Mouse (Mus musculus) forebrain, embryonic 12.5 days (tissue): ENCODE measurements around the gene Ttyh1. TPM values are rescaled to one million over a fixed set of nuclear protein-coding genes. Genes with fewer than 3 reads are reported as not detected.

ENCODE experiments used
- ATAC-seq: fragments of 200-750 bp; cut with Nextera tagmentation; 2 replicates; pipeline ENCODE4 v1.8.0; 2017; ENCODE audit warnings: moderate TSS enrichment; ENCODE audit not compliant: low FRiP score
- H3K27ac ChIP-seq: fragments of 300-500 bp; sonication (generic); 2 replicates; pipeline ENCODE4 v1.5.1; 2016; ENCODE audit warnings: mild to moderate bottlenecking
- H3K27me3 ChIP-seq: fragments of 300-500 bp; sonication (generic); 2 replicates; pipeline ENCODE4 v1.6.1; 2016; ENCODE audit warnings: mild to moderate bottlenecking
- H3K36me3 ChIP-seq: fragments of 300-500 bp; sonication (generic); replicated peaks from 2 replicates; pipeline ENCODE4 v1.6.1; 2016; ENCODE audit warnings: mild to moderate bottlenecking
- H3K4me1 ChIP-seq: fragments of 300-500 bp; sonication (generic); 2 replicates; pipeline ENCODE4 v1.6.1; 2016
- H3K4me2 ChIP-seq: fragments of 300-500 bp; sonication (generic); 2 replicates; pipeline ENCODE4 v1.6.1; 2016; ENCODE audit warnings: mild to moderate bottlenecking, moderate library complexity
- H3K4me3 ChIP-seq: fragments of 300-500 bp; sonication (generic); replicated peaks from 2 replicates; pipeline ENCODE4 v1.5.1; 2016; ENCODE audit warnings: mild to moderate bottlenecking
- H3K9ac ChIP-seq: fragments of 300-500 bp; sonication (generic); 2 replicates; pipeline ENCODE4 v1.6.1; 2016; ENCODE audit warnings: mild to moderate bottlenecking
- H3K9me3 ChIP-seq: fragments of 300-500 bp; sonication (generic); 2 replicates; pipeline ENCODE4 v1.6.1; 2016
- WGBS: fragments of 180-500 bp; shearing (Covaris S2); methylation state at CpG from one replicate; pipeline ENCODE4 v1.1.7; 2016; 5-methylcytosine and 5-hydroxymethylcytosine counted together
- polyA plus RNA-seq: library from polyadenylated mRNA; unstranded; fragments of >200 nt; fragmentation: Nextera tagmentation; extraction: Ambion mirVana; gene quantifications from 2 replicates; pipeline ENCODE4 v1.2.1, GENCODE M21; 2016

Gene Ttyh1
- polyA plus RNA-seq, 1 experiment from 2014 or later, result 131 TPM

GRCm38 (mm10) chr7:4098301-4098700 lies 20.9 kb upstream of the Ttyh1 start:
- WGBS, result 88% methylated on average over 2 of the region's 2 CpGs
- Histone ChIP-seq H3K4me3 (no peak overlapping the region), H3K27me3 (no peaks in the 10 kb centered on the region), H3K4me1 (no peaks in the 10 kb centered on the region), H3K27ac (no peak overlapping the region), H3K9me3 (no peaks in the 10 kb centered on the region), H3K9ac (no peak overlapping the region), H3K4me2 (no peak overlapping the region), H3K36me3 (no peaks in the 10 kb centered on the region)
- no peak for ATAC-seq

- no peak overlapping the region for H3K4me3 ChIP-seq
- no peaks in the 10 kb centered on the region for H3K36me3 ChIP-seq
- no peaks in the 10 kb centered on the region for H3K4me1 ChIP-seq
- no peak overlapping the region for H3K9ac ChIP-seq
- WGBS, result 83% methylated on average over 2 of the region's 2 CpGs
- no peaks in the 10 kb centered on the region for H3K27me3 ChIP-seq
- H3K9me3 ChIP-seq, result no peaks in the 10 kb centered on the region
- H3K27ac ChIP-seq, result no peak overlapping the region
- no peak for ATAC-seq
- H3K4me2 ChIP-seq, result no peak overlapping the region
Measured at GRCm38 (mm10) chr7:4098832-4099231, 20.4 kb upstream of the Ttyh1 start.

- no peak overlapping the region for H3K9ac ChIP-seq
Measured at GRCm38 (mm10) chr7:4101144-4101543, 18.1 kb upstream of the Ttyh1 start.

DNA sequence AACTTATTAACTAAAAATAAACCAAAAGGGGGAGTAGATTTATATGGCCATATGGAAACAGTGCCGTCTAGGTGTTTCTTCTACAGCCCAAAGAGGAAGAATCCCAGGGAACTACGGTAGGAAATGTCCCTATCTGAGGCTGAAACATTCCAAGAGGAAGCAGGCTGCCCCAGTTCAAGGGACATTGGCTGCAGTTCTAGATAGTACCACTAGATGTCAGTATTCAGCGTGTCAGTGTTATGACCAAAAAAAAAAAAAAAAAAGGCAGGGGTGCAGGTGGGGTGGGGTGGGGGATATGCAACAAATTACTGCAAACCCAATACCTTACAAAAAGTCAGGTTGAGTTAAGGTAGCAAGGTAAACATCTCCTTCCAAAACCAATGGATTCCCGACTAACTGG lies 15.8 kb upstream of the Ttyh1 start:
- Histone ChIP-seq H3K9ac (no peak overlapping the region), H3K4me3 (no peak overlapping the region), H3K4me1 (no peaks in the 10 kb centered on the region), H3K27ac (no peak overlapping the region), H3K9me3 (no peaks in the 10 kb centered on the region), H3K27me3 (no peaks in the 10 kb centered on the region), H3K4me2 (no peak overlapping the region), H3K36me3 (no peaks in the 10 kb centered on the region)
- 15% methylated on average over 4 of the region's 4 CpGs for whole genome bisulfite sequencing
- no peak for ATAC-seq

More at GRCm38 (mm10) chr7:4101144-4101543, 18.1 kb upstream of the Ttyh1 start:
- H3K27ac ChIP-seq, result no peak overlapping the region
- no peak overlapping the region for H3K4me3 ChIP-seq
- H3K27me3 ChIP-seq, result no peaks in the 10 kb centered on the region
- H3K4me1 ChIP-seq, result no peaks in the 10 kb centered on the region
- H3K36me3 ChIP-seq, result no peaks in the 10 kb centered on the region
- H3K4me2 ChIP-seq, result no peak overlapping the region
- 81% methylated on average over 5 of the region's 5 CpGs for WGBS
- no peak for ATAC-seq
- no peaks in the 10 kb centered on the region for H3K9me3 ChIP-seq

- no peak for ATAC-seq
- H3K27me3 ChIP-seq, result no peaks in the 10 kb centered on the region
- WGBS, result 54% methylated on average over 3 of the region's 3 CpGs
- H3K4me3 ChIP-seq, result no peak overlapping the region
- H3K4me2 ChIP-seq, result no peak overlapping the region
- H3K4me1 ChIP-seq, result peaks cover 2% of the 10 kb centered on the region; the same call in 1 of the 2 replicates
- H3K9ac ChIP-seq, result no peak overlapping the region
- no peaks in the 10 kb centered on the region for H3K36me3 ChIP-seq
- H3K27ac ChIP-seq, result 0 out of 2 replicates have a peak overlapping the region, but pooled peaks have one; percentile 13
- H3K9me3 ChIP-seq, result no peaks in the 10 kb centered on the region
Measured at GRCm38 (mm10) chr7:4111766-4112165, 7.4 kb upstream of the Ttyh1 start.

- Histone ChIP-seq H3K27ac (no peak overlapping the region), H3K9me3 (no peaks in the 10 kb centered on the region), H3K4me1 (peaks cover 33% of the 10 kb centered on the region), H3K27me3 (no peaks in the 10 kb centered on the region), H3K4me2 (no peak overlapping the region), H3K36me3 (no peaks in the 10 kb centered on the region), H3K4me3 (no peak overlapping the region), H3K9ac (no peak overlapping the region)
- ATAC-seq, result no peak
- WGBS, result 72% methylated on average over 8 of the region's 8 CpGs
Measured at GRCm38 (mm10) chr7:4117050-4117814, 2.0 kb upstream of the Ttyh1 start.

DNA sequence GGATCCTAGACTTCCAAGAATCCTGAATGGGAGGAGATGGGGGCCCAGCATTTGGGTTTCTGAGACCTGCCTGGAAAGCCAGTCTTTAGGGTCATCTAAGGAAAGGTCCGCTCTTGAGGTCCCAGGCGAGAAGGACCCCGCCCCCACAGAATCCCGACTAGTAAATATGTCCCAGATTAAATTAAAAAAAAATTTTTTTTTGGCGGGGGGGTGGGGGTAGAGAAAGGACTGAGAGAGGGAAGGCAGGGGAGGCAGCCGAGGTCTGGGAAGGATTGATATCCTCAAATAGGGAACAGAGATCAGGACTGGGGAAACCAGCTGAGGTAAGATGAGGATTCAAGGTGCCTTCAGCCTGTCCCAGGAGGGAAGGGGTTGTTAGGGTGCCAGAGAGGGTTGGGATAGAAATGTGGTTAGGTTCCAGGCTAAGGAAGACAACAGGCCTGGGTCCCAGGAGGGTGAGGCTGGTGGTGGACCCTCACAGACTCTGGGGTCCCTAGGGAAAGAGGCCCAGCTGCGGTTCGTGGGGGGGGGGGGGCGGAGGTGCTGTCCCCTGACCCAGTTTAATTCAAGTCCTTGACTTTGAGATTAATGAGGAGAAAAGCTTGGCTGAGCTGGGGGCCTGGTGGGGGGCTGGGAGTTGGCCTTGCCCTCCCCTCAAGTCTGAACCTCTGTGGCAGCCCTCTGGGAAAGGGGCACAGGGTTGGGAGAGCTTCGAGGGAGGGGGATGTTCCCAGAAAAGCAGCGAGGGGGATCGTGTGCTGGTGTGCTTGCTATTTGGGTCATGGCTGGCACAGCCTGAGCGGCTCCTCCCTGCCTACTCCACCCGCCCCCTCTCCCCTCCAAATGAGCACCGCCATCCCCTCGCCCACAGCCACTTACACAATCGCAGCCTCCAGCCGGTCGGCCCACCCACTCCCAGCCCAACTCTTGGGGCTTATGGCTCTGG lies 1.0 kb downstream of the Ttyh1 start:
- WGBS, result 6% methylated on average over 18 of the region's 19 CpGs
- peaks cover 60% of the 10 kb centered on the region for H3K4me1 ChIP-seq
- peak overlapping the region; percentile 69 for H3K4me3 ChIP-seq
- no peaks in the 10 kb centered on the region for H3K9me3 ChIP-seq
- peak overlapping the region; percentile 94 for H3K27ac ChIP-seq
- H3K27me3 ChIP-seq, result no peaks in the 10 kb centered on the region
- peak overlapping the region; percentile 91 for H3K9ac ChIP-seq
- ATAC-seq, result peak; percentile 9
- H3K36me3 ChIP-seq, result peaks cover under 1% of the 10 kb centered on the region; the same call in 1 of the 2 replicates
- H3K4me2 ChIP-seq, result peak overlapping the region; percentile 65

- 35% methylated on average over 11 of the region's 11 CpGs for WGBS
- Histone ChIP-seq H3K27me3 (no peaks in the 10 kb centered on the region), H3K36me3 (peaks cover 21% of the 10 kb centered on the region), H3K4me2 (peak overlapping the region; percentile 65), H3K9ac (peak overlapping the region; percentile 91), H3K4me3 (peak overlapping the region; percentile 69), H3K9me3 (no peaks in the 10 kb centered on the region), H3K27ac (peak overlapping the region; percentile 94), H3K4me1 (peaks cover 72% of the 10 kb centered on the region)
- ATAC-seq, result no peak
Measured at GRCm38 (mm10) chr7:4122076-4122768, 3.0 kb downstream of the Ttyh1 start.

DNA sequence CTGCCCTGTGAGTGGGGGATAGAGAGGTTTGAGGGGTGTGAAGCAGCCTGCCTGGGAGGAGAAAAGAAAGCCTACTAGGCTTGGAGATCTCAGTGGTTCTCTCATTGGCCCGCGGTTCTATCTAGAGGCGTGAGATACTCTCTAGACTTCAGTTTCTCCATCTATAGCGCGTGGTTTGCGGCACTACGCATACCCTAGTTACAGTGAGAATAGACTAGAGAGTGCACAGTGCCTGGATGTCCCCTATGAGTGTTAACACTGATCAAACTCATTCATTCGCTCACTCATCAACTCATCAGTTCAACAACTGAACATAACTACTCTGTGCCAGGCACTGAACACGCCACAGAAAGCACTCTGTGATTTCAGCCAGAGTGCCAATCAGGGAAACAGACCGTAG lies 3.6 kb downstream of the Ttyh1 start:
- no peak for ATAC-seq
- Histone ChIP-seq H3K9me3 (no peaks in the 10 kb centered on the region), H3K4me3 (peak overlapping the region; percentile 69), H3K27ac (peak overlapping the region; percentile 94), H3K36me3 (peaks cover 26% of the 10 kb centered on the region), H3K4me1 (peaks cover 72% of the 10 kb centered on the region), H3K4me2 (peak overlapping the region; percentile 65), H3K27me3 (no peaks in the 10 kb centered on the region), H3K9ac (peak overlapping the region; percentile 91; the same call in 1 of the 2 replicates)
- WGBS, result 76% methylated on average over 10 of the region's 10 CpGs

- peak overlapping the region; percentile 65 for H3K4me2 ChIP-seq
- H3K4me1 ChIP-seq, result peaks cover 70% of the 10 kb centered on the region
- no peaks in the 10 kb centered on the region for H3K9me3 ChIP-seq
- H3K27me3 ChIP-seq, result no peaks in the 10 kb centered on the region
- WGBS, result 10% methylated on average over 1 of the region's 1 CpGs
- peaks cover 36% of the 10 kb centered on the region for H3K36me3 ChIP-seq
- no peak overlapping the region for H3K9ac ChIP-seq
- peak overlapping the region; percentile 94 for H3K27ac ChIP-seq
- ATAC-seq, result peak; percentile 81
- H3K4me3 ChIP-seq, result peak overlapping the region; percentile 69
Measured at GRCm38 (mm10) chr7:4123732-4124131, 4.5 kb downstream of the Ttyh1 start.

GRCm38 (mm10) chr7:4124315-4124759 lies 5.1 kb downstream of the Ttyh1 start:
- peak overlapping the region; percentile 25 for H3K4me3 ChIP-seq
- 0 out of 2 replicates have a peak overlapping the region, but pooled peaks have one; percentile 44 for H3K9ac ChIP-seq
- no peaks in the 10 kb centered on the region for H3K27me3 ChIP-seq
- 0% methylated on average over 9 of the region's 10 CpGs for WGBS
- H3K4me2 ChIP-seq, result peak overlapping the region; percentile 65
- no peaks in the 10 kb centered on the region for H3K9me3 ChIP-seq
- H3K27ac ChIP-seq, result peak overlapping the region; percentile 94
- peaks cover 42% of the 10 kb centered on the region for H3K36me3 ChIP-seq
- peak; percentile 84 for ATAC-seq
- H3K4me1 ChIP-seq, result peaks cover 64% of the 10 kb centered on the region

DNA sequence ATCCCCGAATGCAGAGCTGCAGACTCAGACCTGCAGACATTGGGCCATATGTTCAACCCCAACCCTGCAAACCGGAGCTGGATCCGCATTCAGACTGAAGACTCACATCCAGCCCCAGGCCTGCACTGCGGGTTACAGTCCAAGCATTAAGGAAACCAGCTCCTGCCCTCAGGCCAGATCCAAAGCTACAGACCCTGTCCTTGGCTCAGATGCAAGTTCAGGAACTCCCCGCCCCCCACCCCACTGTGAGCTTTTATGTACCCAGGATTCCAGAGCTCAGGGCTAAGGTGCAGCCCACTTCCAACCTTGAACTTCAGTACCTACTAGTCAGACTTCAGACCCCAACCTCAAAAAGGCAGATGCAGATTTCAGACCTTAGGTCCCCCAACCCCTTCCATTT lies 5.6 kb downstream of the Ttyh1 start:
- peak overlapping the region; percentile 25 for H3K4me3 ChIP-seq
- H3K9me3 ChIP-seq, result no peaks in the 10 kb centered on the region
- ATAC-seq, result no peak
- H3K4me2 ChIP-seq, result peak overlapping the region; percentile 65
- H3K4me1 ChIP-seq, result peaks cover 63% of the 10 kb centered on the region
- H3K27ac ChIP-seq, result peak overlapping the region; percentile 94
- 4% methylated on average over 5 of the region's 5 CpGs for WGBS
- peak overlapping the region; percentile 44 for H3K9ac ChIP-seq
- H3K27me3 ChIP-seq, result no peaks in the 10 kb centered on the region
- H3K36me3 ChIP-seq, result peaks cover 47% of the 10 kb centered on the region
